26 mouse cellular contexts compared by ENCODE assay signal in the genomic region with DNA sequence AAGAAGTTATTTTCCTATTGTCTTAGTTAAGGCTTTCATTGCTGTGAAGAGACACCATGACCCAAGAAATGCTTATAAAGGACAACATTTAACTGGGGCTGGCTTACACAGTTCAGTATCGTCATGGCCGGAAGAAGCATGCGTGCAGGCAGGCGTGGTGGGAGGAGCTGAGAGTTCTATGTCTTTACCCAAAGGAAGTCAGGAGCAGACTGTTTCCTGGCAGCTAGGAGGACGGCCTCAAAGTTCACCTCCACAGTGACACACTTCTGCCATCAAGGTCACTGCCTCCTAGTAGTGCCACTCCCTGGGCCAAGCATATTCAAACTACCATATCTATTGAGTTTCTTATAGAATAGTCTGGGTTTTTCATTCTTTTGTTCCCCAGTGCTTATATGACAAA.
"Had no signal": no experiment of that assay in that cellular context is flagged by ENCODE, and none has a peak within 500 bp of the region (broad histone marks: within the 10 kb centered on the region; RNA-seq: fewer than 3 reads in every experiment).

No protein-coding gene starts in this region.

- ATAC-seq: hindbrain, embryonic 16.5 days; inflammation-experienced regulatory T-cells, adult 6 months; intestine, postnatal 0 days; liver, embryonic 12.5 days had no signal

- DNase-seq: gastrocnemius, adult 2 months; gastrocnemius, postnatal 10 days; gastrocnemius, postnatal 25 days; heart, adult 2 months; heart, postnatal 14 days; heart, postnatal 36 days; kidney, adult 18-20 months; kidney, adult 8-10 months; kidney, postnatal 10 days; kidney, postnatal 25 days; kidney, postnatal 4 days; layer of hippocampus, postnatal 36 days had no signal

- H3K27ac ChIP-seq: gastrocnemius, adult 2 months; heart, adult 2 months; heart, embryonic 13.5 days; heart, embryonic 15.5 days; hindbrain, embryonic 10.5 days; hindbrain, embryonic 12.5 days; hindbrain, embryonic 14.5 days; layer of hippocampus, adult 2 months; limb, embryonic 13.5 days; limb, embryonic 15.5 days; liver, embryonic 12.5 days; liver, embryonic 14.5 days had no signal

- H3K9ac ChIP-seq: heart, embryonic 13.5 days; heart, embryonic 15.5 days; hindbrain, embryonic 12.5 days; hindbrain, embryonic 14.5 days; limb, embryonic 13.5 days; limb, embryonic 15.5 days; liver, embryonic 12.5 days; liver, embryonic 14.5 days had no signal

- H3K9me3 ChIP-seq: heart, embryonic 13.5 days; heart, embryonic 15.5 days; hindbrain, embryonic 10.5 days; hindbrain, embryonic 12.5 days; limb, embryonic 13.5 days; limb, embryonic 15.5 days; liver, embryonic 12.5 days had no signal

- H3K4me1 ChIP-seq: heart, embryonic 13.5 days; heart, embryonic 15.5 days; limb, embryonic 15.5 days; liver, embryonic 12.5 days had no signal

- H3K36me3 ChIP-seq: heart, embryonic 13.5 days; heart, embryonic 15.5 days; hindbrain, embryonic 10.5 days; hindbrain, embryonic 12.5 days; limb, embryonic 13.5 days; limb, embryonic 15.5 days; liver, embryonic 12.5 days had no signal

- H3K27me3 ChIP-seq: heart, embryonic 15.5 days; limb, embryonic 13.5 days; limb, embryonic 15.5 days had no signal

- H3K4me2 ChIP-seq: heart, embryonic 11.5 days; heart, embryonic 13.5 days; heart, embryonic 15.5 days; hindbrain, embryonic 12.5 days; hindbrain, embryonic 14.5 days; limb, embryonic 13.5 days; limb, embryonic 15.5 days; liver, embryonic 12.5 days had no signal

- H3K4me3 ChIP-seq: gastrocnemius, adult 2 months; heart, adult 2 months; heart, embryonic 13.5 days; heart, embryonic 15.5 days; hindbrain, embryonic 10.5 days; hindbrain, embryonic 12.5 days; layer of hippocampus, adult 2 months; limb, embryonic 13.5 days; limb, embryonic 15.5 days; liver, embryonic 12.5 days had no signal
